Mouse (Mus musculus): ENCODE results near the gene Snrpf. TPM values are rescaled to one million over a fixed set of nuclear protein-coding genes. Genes with fewer than 3 reads are reported as not detected.
A peak's percentile ranks its signal among the peaks of the same experiment; 100 is the strongest.

Snrpf gene
- polyA plus RNA-seq, 1 experiment from 2014 or later = 66.0 TPM

GRCm38 (mm10) chr10:93544172-93544571, 45.3 kb downstream of the Snrpf start:
- H3K4me3 ChIP-seq = no peak overlapping the region
- H3K27ac ChIP-seq (replicated peaks) = no peak overlapping the region
- WGBS = 77% methylated on average over 5 of the region's 5 CpGs
- H3K9ac ChIP-seq = no peak overlapping the region
- no peaks in the 10 kb centered on the region for H3K9me3 ChIP-seq
- H3K27me3 ChIP-seq = 0 out of 2 replicates have a peak, but pooled peaks cover 2% of the 10 kb centered on the region
- H3K4me2 ChIP-seq = no peak overlapping the region
- no peak for ATAC-seq (ENCODE audit: low FRiP score, low read depth)
- peaks cover 12% of the 10 kb centered on the region for H3K4me1 ChIP-seq (replicated peaks)
- no peaks in the 10 kb centered on the region for H3K36me3 ChIP-seq

- no peak for ATAC-seq (ENCODE audit: low FRiP score, low read depth)
- H3K4me1 ChIP-seq (replicated peaks) = peaks cover 12% of the 10 kb centered on the region
- no peak overlapping the region for H3K27ac ChIP-seq (replicated peaks)
- H3K9ac ChIP-seq = no peak overlapping the region
- H3K36me3 ChIP-seq = no peaks in the 10 kb centered on the region
- no peak overlapping the region for H3K4me3 ChIP-seq
- 0 out of 2 replicates have a peak, but pooled peaks cover 2% of the 10 kb centered on the region for H3K27me3 ChIP-seq
- H3K9me3 ChIP-seq = no peaks in the 10 kb centered on the region
- no peak overlapping the region for H3K4me2 ChIP-seq
- 53% methylated on average over 6 of the region's 6 CpGs for WGBS
These were observed 46.3 kb downstream of the Snrpf start for GRCm38 (mm10) chr10:93543176-93543575.

- WGBS = 24% methylated on average over 4 of the region's 4 CpGs
- Histone ChIP-seq H3K27ac (replicated peaks) (no peak overlapping the region), H3K9ac (no peak overlapping the region), H3K4me3 (no peak overlapping the region), H3K27me3 (0 out of 2 replicates have a peak, but pooled peaks cover 2% of the 10 kb centered on the region), H3K9me3 (no peaks in the 10 kb centered on the region), H3K4me2 (no peak overlapping the region), H3K4me1 (replicated peaks) (peaks cover 12% of the 10 kb centered on the region), H3K36me3 (no peaks in the 10 kb centered on the region)
- ATAC-seq (ENCODE audit: low FRiP score, low read depth) = no peak
These were observed 47.1 kb downstream of the Snrpf start for GRCm38 (mm10) chr10:93542356-93542755.

GRCm38 (mm10) chr10:93541585-93541984, 47.9 kb downstream of the Snrpf start:
- 0 out of 2 replicates have a peak, but pooled peaks cover 2% of the 10 kb centered on the region for H3K27me3 ChIP-seq
- no peak for ATAC-seq (ENCODE audit: low FRiP score, low read depth)
- H3K27ac ChIP-seq (replicated peaks) = no peak overlapping the region
- no peaks in the 10 kb centered on the region for H3K9me3 ChIP-seq
- H3K4me3 ChIP-seq = no peak overlapping the region
- no peak overlapping the region for H3K9ac ChIP-seq
- peaks cover 12% of the 10 kb centered on the region for H3K4me1 ChIP-seq (replicated peaks)
- 86% methylated on average over 1 of the region's 1 CpGs for WGBS
- H3K4me2 ChIP-seq = no peak overlapping the region
- H3K36me3 ChIP-seq = no peaks in the 10 kb centered on the region

GRCm38 (mm10) chr10:93540431-93541210, 48.9 kb downstream of the Snrpf start, which contains the start of gene Ccdc38:
Gene Ccdc38 (plus strand): TSS chr10:93540632.
- Histone ChIP-seq H3K27ac (replicated peaks) (no peak within 1 kb of the TSS), H3K27me3 (0 out of 2 replicates have a peak, but pooled peaks cover 2% of the 10 kb centered on the region), H3K4me3 (peak within 1 kb of the TSS; percentile 42), H3K9me3 (no peaks in the 10 kb centered on the region), H3K9ac (peak within 1 kb of the TSS; percentile 45), H3K4me2 (peak within 1 kb of the TSS; percentile 88), H3K36me3 (no peaks in the 10 kb centered on the region), H3K4me1 (replicated peaks) (peaks cover 12% of the 10 kb centered on the region)
- peak; percentile 5; the same call in 1 of the 2 replicates for ATAC-seq (ENCODE audit: low FRiP score, low read depth)
- 69% methylated on average over 17 of the region's 17 CpGs for WGBS

GRCm38 (mm10) chr10:93539775-93540430, 49.6 kb downstream of the Snrpf start, which contains the start of gene Amdhd1:
Gene Amdhd1 (minus strand): TSS chr10:93540033.
- no peak within 1 kb of the TSS for H3K27ac ChIP-seq (replicated peaks)
- 0 out of 2 replicates have a peak, but pooled peaks cover 5% of the 10 kb centered on the region for H3K27me3 ChIP-seq
- 3% methylated on average over 35 of the region's 35 CpGs for WGBS
- peak; percentile 89 for ATAC-seq (ENCODE audit: low FRiP score, low read depth)
- H3K36me3 ChIP-seq = no peaks in the 10 kb centered on the region
- H3K9me3 ChIP-seq = no peaks in the 10 kb centered on the region
- H3K9ac ChIP-seq = peak within 1 kb of the TSS; percentile 45
- H3K4me1 ChIP-seq (replicated peaks) = peaks cover 12% of the 10 kb centered on the region
- H3K4me3 ChIP-seq = peak within 1 kb of the TSS; percentile 42
- peak within 1 kb of the TSS; percentile 88 for H3K4me2 ChIP-seq

- no peak overlapping the region for H3K9ac ChIP-seq
- 62% methylated on average over 6 of the region's 6 CpGs for WGBS
- no peak overlapping the region for H3K4me2 ChIP-seq
- no peaks in the 10 kb centered on the region for H3K36me3 ChIP-seq
- no peak overlapping the region for H3K4me3 ChIP-seq
- peaks cover 17% of the 10 kb centered on the region for H3K4me1 ChIP-seq (replicated peaks)
- no peak for ATAC-seq (ENCODE audit: low FRiP score, low read depth)
- no peak overlapping the region for H3K27ac ChIP-seq (replicated peaks)
- H3K27me3 ChIP-seq = 0 out of 2 replicates have a peak, but pooled peaks cover 9% of the 10 kb centered on the region
- H3K9me3 ChIP-seq = no peaks in the 10 kb centered on the region
These were observed 50.7 kb downstream of the Snrpf start for GRCm38 (mm10) chr10:93538818-93539217.

- H3K9ac ChIP-seq = no peak overlapping the region
- ATAC-seq (ENCODE audit: low FRiP score, low read depth) = no peak
- H3K9me3 ChIP-seq = no peaks in the 10 kb centered on the region
- H3K4me1 ChIP-seq (replicated peaks) = peaks cover 17% of the 10 kb centered on the region
- no peaks in the 10 kb centered on the region for H3K36me3 ChIP-seq
- WGBS = 89% methylated on average over 2 of the region's 2 CpGs
- H3K4me2 ChIP-seq = no peak overlapping the region
- no peak overlapping the region for H3K4me3 ChIP-seq
- H3K27ac ChIP-seq (replicated peaks) = no peak overlapping the region
- 0 out of 2 replicates have a peak, but pooled peaks cover 9% of the 10 kb centered on the region for H3K27me3 ChIP-seq
These were observed 51.2 kb downstream of the Snrpf start for GRCm38 (mm10) chr10:93538287-93538686.

Other genes starting within 250 kb of the Snrpf start
- gene Lta4h, start 136.3 kb downstream of the Snrpf start, polyA plus RNA-seq (2015; fragmentation: Nextera tagmentation; extraction: Ambion mirVana) = 84.7 and 90.2 TPM in 2 replicates
- 0.14 and 0.20 TPM in 2 replicates for gene Hal, start 100.9 kb downstream of the Snrpf start, polyA plus RNA-seq (2015; fragmentation: Nextera tagmentation; extraction: Ambion mirVana)
- gene Amdhd1, start 49.7 kb downstream of the Snrpf start, polyA plus RNA-seq (2015; fragmentation: Nextera tagmentation; extraction: Ambion mirVana) = 0.07 and 0.12 TPM in 2 replicates
- gene Ccdc38, start 49.1 kb downstream of the Snrpf start, polyA plus RNA-seq (2015; fragmentation: Nextera tagmentation; extraction: Ambion mirVana) = 0.35 and 0.39 TPM in 2 replicates
- 0.97 and 1.5 TPM in 2 replicates for gene Ntn4, start 51.0 kb upstream of the Snrpf start, polyA plus RNA-seq (2015; fragmentation: Nextera tagmentation; extraction: Ambion mirVana)
- 0.43 and 0.64 TPM in 2 replicates for gene Usp44, start 241.8 kb upstream of the Snrpf start, polyA plus RNA-seq (2015; fragmentation: Nextera tagmentation; extraction: Ambion mirVana)

Data from hindbrain, embryonic 15.5 days (tissue).